7 mouse cellular contexts compared by ENCODE assay signal in genomic region chr9:32675671-32676409, GRCm38 (mm10). TPM values are rescaled to one million over a fixed set of nuclear protein-coding genes. Genes with fewer than 3 reads are reported as not detected.
DNase-seq lines count a peak whose midpoint lies in the region; ATAC-seq and TF ChIP-seq lines count a peak whose summit lies in the region.

No protein-coding gene starts in this region.

- no peaks in the 10 kb centered on the region for H3K36me3 ChIP-seq in forebrain, embryonic 15.5 days
- H3K36me3 ChIP-seq in intestine, embryonic 16.5 days (ENCODE audit: control insufficient read depth, insufficient read depth, low read length): no peaks in the 10 kb centered on the region
- H3K36me3 ChIP-seq in stomach, postnatal 0 days (ENCODE audit: control insufficient read depth, insufficient read depth, low read length): no peaks in the 10 kb centered on the region

- TF ChIP-seq EP300 in stomach, postnatal 0 days (optimal IDR thresholded peaks at IDR 0.05): no peak

- peak overlapping the region; percentile 49 for H3K27ac ChIP-seq in forebrain, embryonic 15.5 days (replicated peaks)
- peak overlapping the region; percentile 34 for H3K27ac ChIP-seq in intestine, embryonic 16.5 days (ENCODE audit: low read length)
- 0 out of 2 replicates have a peak overlapping the region, but pooled peaks have one; percentile 26 for H3K27ac ChIP-seq in stomach, postnatal 0 days (replicated peaks)

- ATAC-seq in forebrain, embryonic 15.5 days (replicated peaks): peak; percentile 96
- peak; percentile 72 for ATAC-seq in intestine, embryonic 16.5 days
- no peak; the same call in 1 of the 2 replicates for ATAC-seq in stomach, postnatal 0 days (ENCODE audit: low FRiP score, low TSS enrichment)

- H3K4me1 ChIP-seq in forebrain, embryonic 15.5 days: peaks cover 30% of the 10 kb centered on the region
- peaks cover 47% of the 10 kb centered on the region for H3K4me1 ChIP-seq in intestine, embryonic 16.5 days (ENCODE audit: control insufficient read depth, insufficient read depth, low read length)
- H3K4me1 ChIP-seq in stomach, postnatal 0 days (replicated peaks; ENCODE audit: control insufficient read depth, insufficient read depth): 0 out of 2 replicates have a peak, but pooled peaks cover 3% of the 10 kb centered on the region

- no peak overlapping the region for H3K9ac ChIP-seq in forebrain, embryonic 15.5 days (replicated peaks)
- no peak overlapping the region for H3K9ac ChIP-seq in intestine, embryonic 16.5 days (ENCODE audit: low read depth, low read length)
- H3K9ac ChIP-seq in stomach, postnatal 0 days (ENCODE audit: low read length): no peak overlapping the region

- TF ChIP-seq CTCF in stomach, postnatal 0 days (IDR thresholded peaks at IDR 0.05; ENCODE audit: low read depth): no peak

- WGBS in forebrain, embryonic 15.5 days: 2% methylated on average over 9 of the region's 9 CpGs
- 4% methylated on average over 9 of the region's 9 CpGs for WGBS in intestine, embryonic 16.5 days
- 4% methylated on average over 9 of the region's 9 CpGs for WGBS in stomach, postnatal 0 days

- no peak overlapping the region; the same call in 1 of the 2 replicates for H3K4me2 ChIP-seq in forebrain, embryonic 15.5 days (replicated peaks)
- no peak overlapping the region for H3K4me2 ChIP-seq in intestine, embryonic 16.5 days (ENCODE audit: low read depth, low read length)
- 0 out of 2 replicates have a peak overlapping the region, but pooled peaks have one; percentile 1 for H3K4me2 ChIP-seq in stomach, postnatal 0 days (replicated peaks; ENCODE audit: low read depth)

- DNase-seq in lung, postnatal 10 days: peak; percentile 47
- no peak for DNase-seq in lung, postnatal 36 days
- no peak for DNase-seq in stomach, postnatal 0 days (ENCODE audit: low spot score)
- no peak for DNase-seq in frontal cortex, postnatal 25 days (ENCODE audit: low spot score in 2 of 2)
- DNase-seq in layer of hippocampus, postnatal 14 days (ENCODE audit: low spot score in 2 of 2): no peak

- H3K9me3 ChIP-seq in forebrain, embryonic 15.5 days: no peaks in the 10 kb centered on the region
- no peaks in the 10 kb centered on the region for H3K9me3 ChIP-seq in intestine, embryonic 16.5 days (ENCODE audit: control insufficient read depth, low read length)
- H3K9me3 ChIP-seq in stomach, postnatal 0 days (ENCODE audit: control insufficient read depth, low read length): no peaks in the 10 kb centered on the region

- peaks cover 88% of the 10 kb centered on the region for H3K27me3 ChIP-seq in forebrain, embryonic 15.5 days
- 0 out of 2 replicates have a peak, but pooled peaks cover 2% of the 10 kb centered on the region for H3K27me3 ChIP-seq in intestine, embryonic 16.5 days (replicated peaks; ENCODE audit: control insufficient read depth, insufficient read depth, low read length)
- no peaks in the 10 kb centered on the region for H3K27me3 ChIP-seq in stomach, postnatal 0 days (ENCODE audit: control insufficient read depth, insufficient read depth, low read length)

- H3K4me3 ChIP-seq in forebrain, embryonic 15.5 days: no peak overlapping the region
- H3K4me3 ChIP-seq in intestine, embryonic 16.5 days (ENCODE audit: low read length): no peak overlapping the region
- H3K4me3 ChIP-seq in stomach, postnatal 0 days (ENCODE audit: low read depth, low read length): no peak overlapping the region

RNA-seq across cellular contexts. Expression of gene Ets1, which starts 39.8 kb away (rescaled TPM):
- polyA plus RNA-seq in forebrain, embryonic 15.5 days (2015; fragmentation: Nextera tagmentation; extraction: Ambion mirVana): 18.9 and 20.3 TPM in 2 replicates
- polyA plus RNA-seq in intestine, embryonic 16.5 days (2015; fragmentation: Nextera tagmentation; extraction: Ambion mirVana): 33.0 and 33.9 TPM in 2 replicates
- polyA plus RNA-seq in stomach, postnatal 0 days (2015; fragmentation: Nextera tagmentation; extraction: Ambion mirVana): 8.8 and 9.9 TPM in 2 replicates
- total RNA-seq in layer of hippocampus, postnatal 14 days (2021): 10 to 100 TPM; 16.4 to 19.0 TPM
